Mouse (Mus musculus): ENCODE results near the gene Hvcn1. TPM values are rescaled to one million over a fixed set of nuclear protein-coding genes. Genes with fewer than 3 reads are reported as not detected.

Gene Hvcn1
- polyA plus RNA-seq, 1 experiment from 2014 or later, result 8.2 TPM

DNA sequence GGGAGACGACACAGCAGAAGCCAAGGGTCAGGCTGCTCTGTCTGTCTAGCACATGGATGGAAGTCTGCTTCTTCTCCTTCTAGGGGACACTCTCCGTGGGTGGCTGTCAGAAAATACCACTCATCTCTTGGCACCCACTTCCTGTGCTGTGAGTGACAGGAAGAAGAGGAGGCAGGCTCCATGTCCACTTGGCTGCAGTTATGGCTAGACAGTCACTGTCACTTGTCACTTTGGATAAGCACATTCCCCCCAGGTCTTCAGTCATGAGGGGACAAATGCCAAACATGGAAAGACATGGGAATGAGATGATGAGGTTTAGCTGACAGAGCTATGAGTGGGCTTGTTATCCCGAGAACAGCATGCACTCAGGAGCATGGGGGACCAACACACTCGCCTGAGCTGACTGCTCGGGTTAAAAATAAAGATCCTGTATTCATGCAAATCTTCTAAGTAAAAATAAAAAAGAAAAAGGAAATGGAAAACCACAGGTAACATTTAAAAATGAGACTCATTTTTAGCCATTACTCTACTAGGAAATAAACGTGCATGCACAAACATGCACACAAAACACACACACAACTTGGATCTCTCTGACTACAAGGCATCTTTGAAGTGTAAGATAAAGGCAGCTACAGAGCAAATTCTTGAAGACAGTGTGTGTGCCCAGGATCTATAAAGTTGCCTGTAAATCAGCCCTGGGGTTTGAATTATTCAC lies 51.6 kb downstream of the Hvcn1 start:
- H3K36me3 ChIP-seq (ENCODE audit: insufficient read depth), result peaks cover 65% of the 10 kb centered on the region
- H3K9ac ChIP-seq, result no peak overlapping the region
- no peak overlapping the region for H3K4me3 ChIP-seq (ENCODE audit: low read depth, low read length)
- H3K9me3 ChIP-seq (ENCODE audit: low read depth, low read length), result no peaks in the 10 kb centered on the region
- no peak for TF ChIP-seq CTCF (IDR thresholded peaks at IDR 0.05; ENCODE audit: low read depth)
- no peak overlapping the region for H3K4me2 ChIP-seq
- ATAC-seq (ENCODE audit: insufficient read depth) (no peak; the same call in 1 of the 2 replicates), DNase-seq (peak; percentile 36)
- no peaks in the 10 kb centered on the region for H3K4me1 ChIP-seq (ENCODE audit: insufficient read depth)
- H3K27me3 ChIP-seq (ENCODE audit: insufficient read depth, low read length), result no peaks in the 10 kb centered on the region
- no peak overlapping the region for H3K27ac ChIP-seq (ENCODE audit: low read depth)
- WGBS, result 57% methylated on average over 6 of the region's 6 CpGs

- 0 out of 2 replicates have a peak, but pooled peaks have one; percentile 8 for TF ChIP-seq CTCF (IDR thresholded peaks at IDR 0.05; ENCODE audit: low read depth)
- no peak overlapping the region for H3K4me2 ChIP-seq
Measured at GRCm38 (mm10) chr5:122262104-122262503, 55.5 kb downstream of the Hvcn1 start.

GRCm38 (mm10) chr5:122263933-122264905 lies 57.6 kb downstream of the Hvcn1 start, which contains the start of gene Tctn1:
Gene Tctn1, minus strand, starts transcription at chr5:122264460.
- Histone ChIP-seq H3K9me3 (ENCODE audit: low read depth, low read length) (no peaks in the 10 kb centered on the region), H3K27me3 (ENCODE audit: insufficient read depth, low read length) (no peaks in the 10 kb centered on the region), H3K9ac (peak within 1 kb of the TSS; percentile 69), H3K4me2 (peak within 1 kb of the TSS; percentile 68), H3K4me3 (ENCODE audit: low read depth, low read length) (peak within 1 kb of the TSS; percentile 72), H3K4me1 (ENCODE audit: insufficient read depth) (0 out of 2 replicates have a peak, but pooled peaks cover 4% of the 10 kb centered on the region), H3K27ac (ENCODE audit: low read depth) (no peak within 1 kb of the TSS), H3K36me3 (ENCODE audit: insufficient read depth) (peaks cover 14% of the 10 kb centered on the region; the same call in 1 of the 2 replicates)
- TF ChIP-seq CTCF (IDR thresholded peaks at IDR 0.05; ENCODE audit: low read depth), result no peak
- DNase-seq (peak; percentile 98), ATAC-seq (ENCODE audit: insufficient read depth) (peak; percentile 98)
- WGBS, result 2% methylated on average over 49 of the region's 49 CpGs

More at GRCm38 (mm10) chr5:122262104-122262503, 55.5 kb downstream of the Hvcn1 start:
- H3K27ac ChIP-seq (ENCODE audit: low read depth), result no peak overlapping the region
- no peak overlapping the region for H3K4me3 ChIP-seq (ENCODE audit: low read depth, low read length)
- no peak overlapping the region for H3K9ac ChIP-seq
- ATAC-seq (ENCODE audit: insufficient read depth) (no peak), DNase-seq (no peak)
- H3K27me3 ChIP-seq (ENCODE audit: insufficient read depth, low read length), result no peaks in the 10 kb centered on the region
- H3K36me3 ChIP-seq (ENCODE audit: insufficient read depth), result peaks cover 31% of the 10 kb centered on the region
- 57% methylated on average over 7 of the region's 7 CpGs for WGBS
- H3K9me3 ChIP-seq (ENCODE audit: low read depth, low read length), result no peaks in the 10 kb centered on the region
- H3K4me1 ChIP-seq (ENCODE audit: insufficient read depth), result 0 out of 2 replicates have a peak, but pooled peaks cover 4% of the 10 kb centered on the region

DNA sequence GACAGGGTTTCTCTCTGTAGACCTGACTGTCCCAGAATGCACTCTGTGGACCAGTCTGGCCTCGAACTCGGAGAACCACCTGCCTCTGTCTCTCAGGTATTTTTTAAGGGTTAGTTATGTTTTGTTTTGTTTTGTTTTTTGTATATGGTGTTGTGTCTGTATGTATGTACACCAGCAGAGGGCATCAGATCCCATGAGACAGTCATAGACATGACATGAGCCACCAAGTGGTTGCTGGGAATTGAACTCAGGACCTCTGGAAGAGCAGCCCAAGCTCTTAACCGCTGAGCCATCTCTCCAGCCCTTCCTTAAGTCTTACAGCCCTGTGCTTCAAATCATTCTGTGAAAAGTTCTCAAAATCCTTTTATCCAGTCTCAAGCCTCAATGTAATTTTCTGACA lies 58.6 kb downstream of the Hvcn1 start:
- Histone ChIP-seq H3K9me3 (ENCODE audit: low read depth, low read length) (no peaks in the 10 kb centered on the region), H3K4me3 (ENCODE audit: low read depth, low read length) (no peak overlapping the region), H3K36me3 (ENCODE audit: insufficient read depth) (peaks cover 9% of the 10 kb centered on the region; the same call in 1 of the 2 replicates), H3K9ac (no peak overlapping the region), H3K4me2 (peak overlapping the region; percentile 68; the same call in 1 of the 2 replicates), H3K27me3 (ENCODE audit: insufficient read depth, low read length) (no peaks in the 10 kb centered on the region), H3K27ac (ENCODE audit: low read depth) (no peak overlapping the region), H3K4me1 (ENCODE audit: insufficient read depth) (0 out of 2 replicates have a peak, but pooled peaks cover 4% of the 10 kb centered on the region)
- DNase-seq, result peak; percentile 47
- WGBS, result 71% methylated on average over 3 of the region's 3 CpGs
- ATAC-seq (ENCODE audit: insufficient read depth), result no peak
- peak; percentile 48 for TF ChIP-seq CTCF (IDR thresholded peaks at IDR 0.05; ENCODE audit: low read depth)

DNA sequence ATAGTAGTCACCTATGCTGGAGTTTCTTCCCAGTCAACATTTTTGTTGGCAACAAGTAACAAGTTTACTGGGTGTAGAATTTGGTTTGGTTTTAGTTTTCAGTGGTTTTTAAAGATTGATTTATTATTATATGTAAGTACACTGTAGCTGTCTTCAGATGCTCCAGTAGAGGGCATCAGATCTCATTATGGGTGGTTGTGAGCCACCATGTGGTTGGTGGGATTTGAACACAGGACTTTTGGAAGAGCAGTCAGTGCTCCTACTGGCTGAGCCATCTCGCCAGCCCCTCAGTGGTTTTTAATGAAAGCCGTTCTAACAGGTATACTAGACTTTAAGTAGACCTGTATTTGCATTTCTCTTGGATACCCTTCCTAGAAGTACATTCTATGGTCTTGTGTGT lies 59.3 kb downstream of the Hvcn1 start:
- no peaks in the 10 kb centered on the region for H3K9me3 ChIP-seq (ENCODE audit: low read depth, low read length)
- no peak for ATAC-seq (ENCODE audit: insufficient read depth)
- no peaks in the 10 kb centered on the region for H3K27me3 ChIP-seq (ENCODE audit: insufficient read depth, low read length)
- no peak; the same call in 1 of the 2 replicates for TF ChIP-seq CTCF (IDR thresholded peaks at IDR 0.05; ENCODE audit: low read depth)
- H3K4me1 ChIP-seq (ENCODE audit: insufficient read depth), result 0 out of 2 replicates have a peak, but pooled peaks cover 4% of the 10 kb centered on the region
- WGBS, result 84% methylated on average over 2 of the region's 2 CpGs
- H3K4me2 ChIP-seq, result no peak overlapping the region
- DNase-seq, result no peak
- no peak overlapping the region for H3K4me3 ChIP-seq (ENCODE audit: low read depth, low read length)
- no peak overlapping the region for H3K27ac ChIP-seq (ENCODE audit: low read depth)
- H3K36me3 ChIP-seq (ENCODE audit: insufficient read depth), result peaks cover 4% of the 10 kb centered on the region; the same call in 1 of the 2 replicates
- no peak overlapping the region for H3K9ac ChIP-seq

GRCm38 (mm10) chr5:122267136-122267535 lies 60.5 kb downstream of the Hvcn1 start:
- no peaks in the 10 kb centered on the region for H3K27me3 ChIP-seq (ENCODE audit: insufficient read depth, low read length)
- 65% methylated on average over 7 of the region's 7 CpGs for WGBS
- 0 out of 2 replicates have a peak, but pooled peaks cover 4% of the 10 kb centered on the region for H3K4me1 ChIP-seq (ENCODE audit: insufficient read depth)
- no peak overlapping the region for H3K4me3 ChIP-seq (ENCODE audit: low read depth, low read length)
- ATAC-seq (ENCODE audit: insufficient read depth) (no peak), DNase-seq (no peak)
- no peak for TF ChIP-seq CTCF (IDR thresholded peaks at IDR 0.05; ENCODE audit: low read depth)
- no peak overlapping the region for H3K27ac ChIP-seq (ENCODE audit: low read depth)
- no peak overlapping the region for H3K9ac ChIP-seq
- H3K4me2 ChIP-seq, result no peak overlapping the region
- no peaks in the 10 kb centered on the region for H3K36me3 ChIP-seq (ENCODE audit: insufficient read depth)
- no peaks in the 10 kb centered on the region for H3K9me3 ChIP-seq (ENCODE audit: low read depth, low read length)

Measured in lung, embryonic 14.5 days (tissue).